Mouse (Mus musculus) testis, adult 2 months (tissue): ENCODE data around the gene Osbpl9.

Source experiments
- CTCF ChIP-seq: fragments of 200-500 bp; IDR thresholded peaks from 2 replicates; pipeline ENCODE4 v1.5.1; 2012; ENCODE audit warnings: low read depth, mild to moderate bottlenecking, inconsistent platforms, low read length, moderate library complexity; ENCODE audit not compliant: control insufficient read depth, insufficient read depth, insufficient replicate concordance
- POLR2A ChIP-seq: fragments of 200-500 bp; IDR thresholded peaks from 2 replicates; pipeline ENCODE4 v1.6.1; 2012; ENCODE audit warnings: low read depth, mild to moderate bottlenecking, inconsistent platforms, low read length, moderate library complexity; ENCODE audit not compliant: control insufficient read depth

GRCm38 (mm10) chr4:109109012-109109411 is 93.1 kb downstream of the Osbpl9 start:
- TF ChIP-seq CTCF (no peak), POLR2A (no peak)
